Mouse (Mus musculus) spleen, adult 2 months (tissue): Measurements from ENCODE around the gene Mtcl1. TPM values are rescaled to one million over a fixed set of nuclear protein-coding genes. Genes with fewer than 3 reads are reported as not detected.

ENCODE experiments used
- DNase-seq, 2 experiments: peaks; one replicate each; pipeline versions ENCODE4 v3.0.0 to v3.0.0-alpha.2; 2012 to 2021; ENCODE audit warnings: low spot score in 2 of 2, low read depth in 1 of 2
- H3K27ac ChIP-seq: fragments of 200-500 bp; 2 replicates; pipeline ENCODE4 v1.5.1; 2012; ENCODE audit warnings: low read length, inconsistent platforms; ENCODE audit not compliant: insufficient read depth
- H3K27me3 ChIP-seq: fragments of 200-500 bp; 2 replicates; pipeline ENCODE4 v1.6.1; 2012; ENCODE audit warnings: mild to moderate bottlenecking, moderate library complexity, low read length, inconsistent platforms; ENCODE audit not compliant: control insufficient read depth, insufficient read depth
- H3K36me3 ChIP-seq: fragments of 200-500 bp; 2 replicates; pipeline ENCODE4 v1.6.1; 2012; ENCODE audit warnings: mild to moderate bottlenecking, low read length, inconsistent platforms; ENCODE audit not compliant: control insufficient read depth, insufficient read depth
- H3K4me1 ChIP-seq: fragments of 200-500 bp; 2 replicates; pipeline ENCODE4 v1.6.1; 2011; ENCODE audit warnings: inconsistent platforms; ENCODE audit not compliant: control insufficient read depth, insufficient read depth, insufficient read length
- H3K4me3 ChIP-seq: fragments of 200-500 bp; 2 replicates; pipeline ENCODE4 v1.5.1; 2011; ENCODE audit warnings: mild to moderate bottlenecking, inconsistent platforms; ENCODE audit not compliant: insufficient read depth, insufficient read length; ENCODE audit errors: extremely low read depth
- CTCF ChIP-seq: fragments of 200-500 bp; IDR thresholded peaks from 2 replicates; pipeline ENCODE4 v1.5.1; 2011; ENCODE audit warnings: mild to moderate bottlenecking, inconsistent platforms; ENCODE audit not compliant: insufficient read depth, insufficient read length, insufficient replicate concordance; ENCODE audit errors: extremely low read depth
- POLR2A ChIP-seq: fragments of 200-500 bp; IDR thresholded peaks from 2 replicates; pipeline ENCODE4 v1.6.1; 2011; ENCODE audit warnings: low read depth, low read length, inconsistent platforms
- WGBS: fragments of 180-500 bp; shearing (Covaris S2); methylation state at CpG from one replicate; pipeline ENCODE4 v1.1.7; 2018; 5-methylcytosine and 5-hydroxymethylcytosine counted together
- polyA plus RNA-seq: library from polyadenylated mRNA; depleted of rRNA; stranded (reverse); fragments of >200 nt; gene quantifications from 2 replicates; pipeline ENCODE4 v1.2.3, GENCODE M21; 2012

Mtcl1 gene
- polyA plus RNA-seq, 1 experiment: 0.08 TPM

DNA sequence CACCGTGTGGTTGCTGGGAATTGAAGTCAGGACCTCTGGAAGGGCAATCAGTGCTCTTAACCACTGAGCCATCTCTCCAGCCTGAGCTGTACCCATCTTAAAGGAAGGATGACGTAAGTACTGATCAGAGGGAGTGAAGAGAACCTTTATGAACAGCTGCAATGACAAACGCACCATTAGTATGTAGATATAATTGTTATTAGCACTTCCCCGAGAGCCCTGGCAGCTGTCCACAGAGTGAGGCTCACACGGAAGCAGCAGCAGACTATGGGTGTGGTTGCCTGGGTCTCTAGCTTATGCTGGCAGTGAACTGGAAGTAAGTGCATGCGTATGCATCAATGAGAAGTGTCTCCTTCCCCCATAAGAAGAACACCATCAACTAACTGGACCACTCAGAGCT is 118.3 kb downstream of the Mtcl1 start:
- WGBS: 74% methylated on average over 6 of the region's 6 CpGs
- TF ChIP-seq POLR2A (no peak), CTCF (no peak)
- Histone ChIP-seq H3K27ac (no peak overlapping the region), H3K4me3 (no peak overlapping the region), H3K4me1 (no peaks in the 10 kb centered on the region), H3K27me3 (no peaks in the 10 kb centered on the region), H3K36me3 (no peaks in the 10 kb centered on the region)
- DNase-seq: no peak

DNA sequence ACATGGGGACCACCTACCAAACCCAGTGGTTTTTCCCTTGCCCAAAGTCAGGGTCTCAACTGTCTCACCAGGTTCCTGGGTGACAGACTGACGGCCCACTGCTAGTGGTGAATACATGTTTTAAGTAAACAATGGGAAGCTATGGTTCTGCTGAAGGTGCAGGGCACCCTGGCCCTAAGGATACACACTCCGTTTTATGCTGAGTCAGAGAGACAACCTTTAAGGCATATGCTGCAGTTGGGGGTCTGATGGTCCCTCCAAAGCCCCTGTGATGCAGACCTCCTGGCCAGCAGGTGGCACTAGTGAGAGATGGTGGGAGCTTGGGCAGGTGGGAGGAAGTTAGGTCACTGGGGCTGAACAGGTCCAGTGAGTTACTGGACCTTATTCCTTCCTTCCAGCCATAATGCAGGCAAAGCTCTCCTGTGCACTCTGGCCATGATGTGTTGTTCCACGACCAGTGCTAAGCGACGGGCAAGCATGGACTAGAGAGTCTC is 123.0 kb downstream of the Mtcl1 start:
- DNase-seq: no peak
- H3K27ac ChIP-seq: no peak overlapping the region
- H3K4me3 ChIP-seq: no peak overlapping the region
- no peaks in the 10 kb centered on the region for H3K27me3 ChIP-seq
- no peaks in the 10 kb centered on the region for H3K36me3 ChIP-seq
- TF ChIP-seq CTCF (no peak), POLR2A (no peak)
- H3K4me1 ChIP-seq: no peaks in the 10 kb centered on the region
- 89% methylated on average over 5 of the region's 5 CpGs for WGBS

DNA sequence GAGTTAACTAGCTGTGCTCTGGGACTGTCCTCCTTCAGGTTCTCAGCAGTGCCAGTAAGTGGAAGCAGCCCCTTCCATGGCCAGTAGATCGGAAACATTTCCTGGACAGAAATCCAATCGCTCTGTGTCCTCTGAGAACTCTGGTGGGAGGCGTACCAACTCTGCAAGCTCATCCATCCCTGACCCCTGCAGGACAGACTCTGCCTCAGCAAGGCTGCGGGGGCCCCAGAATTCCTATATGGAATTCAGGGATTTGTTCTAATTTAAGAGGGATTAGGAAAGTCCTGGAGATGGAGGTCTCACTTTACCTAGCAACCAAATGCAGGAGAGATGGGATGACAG is 123.4 kb downstream of the Mtcl1 start:
- Histone ChIP-seq H3K27me3 (no peaks in the 10 kb centered on the region), H3K27ac (no peak overlapping the region), H3K36me3 (no peaks in the 10 kb centered on the region), H3K4me3 (no peak overlapping the region), H3K4me1 (no peaks in the 10 kb centered on the region)
- TF ChIP-seq POLR2A: no peak
- no peak for TF ChIP-seq CTCF
- no peak for DNase-seq
- 90% methylated on average over 4 of the region's 4 CpGs for WGBS

DNA sequence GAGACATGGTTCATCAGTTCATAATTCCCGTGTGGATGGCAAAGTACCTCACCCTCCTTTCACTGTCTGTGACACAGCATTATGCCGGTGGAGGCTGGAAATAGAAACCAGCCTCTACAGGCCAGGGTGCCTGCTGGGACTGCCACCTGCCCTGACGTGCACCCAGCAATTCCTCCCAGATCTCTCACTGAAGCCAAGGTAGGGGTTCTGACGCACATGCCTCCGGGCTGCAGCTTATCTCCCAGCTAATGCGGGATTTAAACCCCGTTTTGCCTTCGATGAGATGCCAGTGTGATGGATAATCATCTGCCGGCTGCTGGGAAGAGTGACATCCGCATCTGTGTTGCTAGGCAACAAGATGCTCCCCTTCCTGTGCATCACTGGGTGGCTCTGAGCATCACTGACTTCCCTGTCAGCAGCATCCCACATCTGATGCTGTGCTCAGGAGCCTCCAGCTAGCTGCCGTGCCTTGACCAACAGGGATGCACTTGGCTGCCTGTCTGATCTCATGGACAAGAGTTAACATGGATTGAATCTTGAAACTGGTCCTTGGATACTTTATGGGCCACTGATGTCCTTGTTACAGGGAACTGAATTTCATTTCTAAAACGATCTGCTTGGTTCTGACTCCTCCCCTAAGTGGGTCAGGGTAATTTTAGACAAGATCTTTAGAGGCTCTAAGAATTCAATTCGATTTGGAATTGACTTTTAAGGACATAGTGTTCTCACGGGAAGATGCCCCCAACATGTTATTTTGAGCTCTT is 123.9 kb downstream of the Mtcl1 start:
- Histone ChIP-seq H3K36me3 (no peaks in the 10 kb centered on the region), H3K4me1 (no peaks in the 10 kb centered on the region), H3K27ac (no peak overlapping the region), H3K4me3 (no peak overlapping the region), H3K27me3 (no peaks in the 10 kb centered on the region)
- WGBS: 70% methylated on average over 14 of the region's 14 CpGs
- no peak for TF ChIP-seq CTCF
- TF ChIP-seq POLR2A: no peak
- no peak for DNase-seq

DNA sequence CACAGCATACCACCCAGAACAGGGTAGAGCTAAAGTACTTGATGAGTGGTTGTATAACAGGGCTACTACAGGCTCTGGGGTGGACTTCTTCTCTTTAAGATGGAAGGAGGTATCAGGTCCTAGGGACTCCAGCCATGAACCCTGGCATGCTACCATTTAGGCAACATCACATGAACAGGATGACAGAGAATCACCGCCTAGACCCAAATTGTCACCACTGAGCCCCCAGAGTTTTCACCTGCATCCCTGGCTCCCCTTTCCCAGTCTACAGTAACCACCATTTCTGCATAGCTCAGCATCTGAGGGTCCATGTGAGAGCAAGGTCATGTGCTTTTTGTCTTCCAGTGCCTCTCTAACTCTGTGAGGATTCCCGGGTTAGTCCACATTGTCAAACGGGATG is 124.7 kb downstream of the Mtcl1 start:
- no peaks in the 10 kb centered on the region for H3K4me1 ChIP-seq
- no peak overlapping the region for H3K4me3 ChIP-seq
- no peak for DNase-seq
- H3K36me3 ChIP-seq: no peaks in the 10 kb centered on the region
- no peaks in the 10 kb centered on the region for H3K27me3 ChIP-seq
- no peak overlapping the region for H3K27ac ChIP-seq
- TF ChIP-seq POLR2A (no peak), CTCF (no peak)
- 85% methylated on average over 3 of the region's 3 CpGs for WGBS

DNA sequence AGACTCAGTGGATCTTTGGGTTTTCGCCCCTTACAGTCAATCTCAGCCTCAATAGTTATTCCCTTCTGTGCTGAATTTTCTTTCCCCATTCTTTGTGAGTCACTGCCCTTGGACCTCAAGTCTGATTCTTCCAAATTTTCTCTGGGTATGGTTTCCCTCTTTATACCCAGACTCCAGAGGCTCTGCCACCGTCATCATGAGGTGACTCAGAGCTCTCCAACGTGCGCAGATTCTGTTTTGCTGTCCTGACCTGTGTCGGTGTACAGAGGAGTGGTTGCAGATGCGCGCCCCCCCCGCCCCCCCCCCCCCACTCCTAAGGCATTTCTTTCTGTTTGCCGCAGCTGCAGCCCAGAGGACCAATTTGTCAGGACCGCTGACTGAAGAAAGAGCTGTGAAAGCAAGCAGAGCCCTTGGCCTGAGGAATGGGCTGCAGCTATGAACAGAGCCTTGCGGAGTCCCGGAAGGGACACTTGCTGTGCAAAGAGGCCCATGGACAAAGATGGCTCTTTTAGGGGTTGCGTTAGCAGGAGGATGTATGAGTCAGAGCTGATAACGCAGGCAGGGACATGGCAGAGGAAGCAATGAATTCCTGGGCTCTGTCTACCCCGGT is 126.8 kb downstream of the Mtcl1 start:
- WGBS: 68% methylated on average over 15 of the region's 15 CpGs
- Histone ChIP-seq H3K4me1 (no peaks in the 10 kb centered on the region), H3K27ac (no peak overlapping the region), H3K4me3 (no peak overlapping the region), H3K27me3 (no peaks in the 10 kb centered on the region), H3K36me3 (no peaks in the 10 kb centered on the region)
- DNase-seq: no peak
- no peak for TF ChIP-seq CTCF
- no peak for TF ChIP-seq POLR2A

DNA sequence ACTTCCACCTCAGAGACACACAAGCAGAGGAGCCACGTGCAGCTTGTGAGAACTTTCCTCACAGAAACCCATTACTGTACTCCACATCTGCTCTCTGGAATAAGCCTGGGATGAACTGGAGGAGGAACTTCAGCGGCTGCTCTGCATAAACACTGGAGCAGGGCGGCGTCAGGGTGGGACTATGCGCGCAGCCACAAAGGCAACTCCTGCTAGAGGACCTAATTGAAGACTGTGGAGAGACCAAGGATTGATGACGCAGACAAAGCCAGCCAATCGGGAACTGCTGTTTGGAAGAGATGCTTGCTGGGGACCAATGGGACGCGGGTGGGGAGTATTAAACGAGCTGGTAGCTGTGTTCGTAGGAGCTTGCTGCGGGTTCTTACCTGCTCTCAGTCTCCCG is 127.6 kb downstream of the Mtcl1 start:
- Histone ChIP-seq H3K27me3 (no peaks in the 10 kb centered on the region), H3K4me3 (no peak overlapping the region), H3K4me1 (no peaks in the 10 kb centered on the region), H3K27ac (no peak overlapping the region), H3K36me3 (no peaks in the 10 kb centered on the region)
- DNase-seq: no peak
- TF ChIP-seq CTCF (no peak), POLR2A (no peak)
- WGBS: 85% methylated on average over 14 of the region's 14 CpGs
